In the genomic region with DNA sequence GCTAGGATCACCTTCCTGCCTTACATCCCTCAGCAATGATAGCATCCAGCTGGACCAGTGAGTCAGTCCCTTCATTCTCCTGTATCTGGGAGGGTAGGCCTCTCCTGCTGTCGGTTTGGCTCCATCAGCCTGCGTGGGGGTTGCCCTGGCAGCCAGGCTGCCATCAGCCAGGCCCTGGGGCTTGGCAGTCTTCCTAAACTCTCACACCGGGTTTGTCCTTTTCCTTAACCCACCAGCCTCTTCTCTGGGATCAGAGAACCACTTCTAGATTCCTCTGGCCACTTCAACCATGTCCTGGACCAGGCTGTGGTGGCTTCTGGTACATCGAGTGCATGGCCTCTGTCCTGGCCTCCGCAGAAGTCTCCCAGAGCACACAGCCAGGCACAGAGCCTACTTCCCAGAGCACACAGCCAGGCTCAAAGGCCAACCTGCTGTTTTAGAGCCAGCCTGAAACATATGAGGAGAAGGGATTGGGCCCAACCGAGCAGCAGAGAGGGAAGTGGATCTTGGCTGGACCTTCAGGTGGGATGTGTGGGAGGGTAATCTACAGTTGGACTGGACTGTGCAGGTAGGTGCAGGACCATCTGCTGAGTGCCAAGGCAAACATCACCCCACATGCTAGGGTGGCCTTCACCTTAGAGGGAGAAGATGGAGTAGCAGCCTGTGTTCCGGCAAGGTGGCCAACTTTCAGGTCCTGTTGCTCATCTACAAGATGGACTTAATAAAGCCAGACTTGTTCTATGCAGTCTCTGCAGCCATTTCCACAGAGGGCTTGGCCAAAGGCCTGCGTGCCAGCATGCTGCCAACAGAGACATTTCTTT, we compare ENCODE assay signal across 12 mouse cellular contexts.
A peak's percentile ranks its signal among the peaks of the same experiment; 100 is the strongest.
DNase-seq lines count a peak whose midpoint lies in the region; ATAC-seq and TF ChIP-seq lines count a peak whose summit lies in the region.
"Had no signal": no experiment of that assay in that cellular context is flagged by ENCODE, and none has a peak within 500 bp of the region (broad histone marks: within the 10 kb centered on the region; RNA-seq: fewer than 3 reads in every experiment).

No protein-coding gene starts in this region.

- peaks cover 3% of the 10 kb centered on the region; the same call in 1 of the 2 replicates for H3K9me3 ChIP-seq in lung, embryonic 16.5 days (ENCODE audit: control insufficient read depth, low read length)

- DNase-seq in heart, adult 18-20 months, result peak; percentile 14 to 33
- no peak for DNase-seq in heart, postnatal 14 days
- DNase-seq in lung, postnatal 36 days, result no peak
- peak; percentile 91 for DNase-seq in cerebellum, adult 9-10 months
- peak; percentile 54 to 69 for DNase-seq in kidney, postnatal 4 days
- DNase-seq in gastrocnemius, postnatal 4 days (ENCODE audit: low spot score in 2 of 2), result no peak
- DNase-seq in thymus, adult 2 months, result no peak
- DNase-seq: lung, postnatal 14 days; right cerebral cortex, postnatal 25 days; thymus, adult 18-20 months had no signal

- no peak for TF ChIP-seq CTCF in thymus, adult 2 months (IDR thresholded peaks at IDR 0.05; ENCODE audit: borderline replicate concordance, control insufficient read depth, extremely low read depth, insufficient read depth, low read length, poor library complexity)

- H3K4me3 ChIP-seq in lung, embryonic 16.5 days (ENCODE audit: low read length), result no peak overlapping the region
- no peak overlapping the region for H3K4me3 ChIP-seq in thymus, adult 2 months (ENCODE audit: control insufficient read depth, insufficient read depth, low read length)
- H3K4me3 ChIP-seq: left cerebral cortex, adult 2 months had no signal

- H3K27ac ChIP-seq in lung, embryonic 16.5 days (ENCODE audit: low read length), result no peak overlapping the region
- no peak overlapping the region for H3K27ac ChIP-seq in thymus, adult 2 months (ENCODE audit: control insufficient read depth, insufficient read depth, low read length)
- H3K27ac ChIP-seq: left cerebral cortex, adult 2 months had no signal

- intact Hi-C loops in heart, postnatal 14 days (cut with DNase I), result no loop called here

- no peak overlapping the region for H3K4me2 ChIP-seq in lung, embryonic 16.5 days (ENCODE audit: low read depth, low read length)

- no peaks in the 10 kb centered on the region for H3K36me3 ChIP-seq in lung, embryonic 16.5 days (ENCODE audit: control insufficient read depth, insufficient read depth, low read length)
- no peaks in the 10 kb centered on the region for H3K36me3 ChIP-seq in thymus, adult 2 months (ENCODE audit: control insufficient read depth, insufficient read depth, low read length)

- 66% methylated on average over 8 of the region's 8 CpGs for WGBS in lung, embryonic 16.5 days
- 95% methylated on average over 8 of the region's 8 CpGs for WGBS in thymus, adult 2 months

- no peak overlapping the region for H3K9ac ChIP-seq in lung, embryonic 16.5 days (ENCODE audit: low read length)

- no peak for TF ChIP-seq POLR2A in thymus, adult 2 months (IDR thresholded peaks at IDR 0.05; ENCODE audit: control insufficient read depth, extremely low read depth, insufficient read depth, low read length, poor library complexity)

- peak; percentile 32; the same call in 1 of the 2 replicates for ATAC-seq in lung, embryonic 16.5 days (ENCODE audit: low read depth)

- no peaks in the 10 kb centered on the region for H3K4me1 ChIP-seq in lung, embryonic 16.5 days (replicated peaks; ENCODE audit: control insufficient read depth, insufficient read depth, low read length)
- peaks cover 5% of the 10 kb centered on the region for H3K4me1 ChIP-seq in thymus, adult 2 months (replicated peaks; ENCODE audit: control insufficient read depth, insufficient read depth, low read length)

- peaks cover 37% of the 10 kb centered on the region for H3K27me3 ChIP-seq in lung, embryonic 16.5 days (ENCODE audit: control insufficient read depth, insufficient read depth, low read depth, low read length)
- no peaks in the 10 kb centered on the region for H3K27me3 ChIP-seq in thymus, adult 2 months (ENCODE audit: control insufficient read depth, insufficient read depth, low read length)

Comparison
In these comparisons a context has a peak if more than half of its experiments do, and no peak if none do; other contexts are left out.
1. DNase-seq: peak in heart, adult 18-20 months (2 of 2), cerebellum, adult 9-10 months (single experiment) and kidney, postnatal 4 days (2 of 2); none in heart, postnatal 14 days (0 of 2), lung, postnatal 36 days (single experiment), gastrocnemius, postnatal 4 days (0 of 2) and thymus, adult 2 months (single experiment).